Comparison of ENCODE assay signal across 7 mouse cellular contexts in genomic region chr15:80090741-80091120, GRCm38 (mm10). TPM values are rescaled to one million over a fixed set of nuclear protein-coding genes. Genes with fewer than 3 reads are reported as not detected.
DNase-seq lines count a peak whose midpoint lies in the region; ATAC-seq and TF ChIP-seq lines count a peak whose summit lies in the region.

No protein-coding gene starts in this region.

- TF ChIP-seq CTCF in left cerebral cortex, adult 2 months (IDR thresholded peaks at IDR 0.05), result no peak
- TF ChIP-seq CTCF in forebrain, postnatal 0 days (IDR thresholded peaks at IDR 0.05; ENCODE audit: low read depth), result no peak

- peaks cover 61% of the 10 kb centered on the region for H3K79me2 ChIP-seq in macrophage (ENCODE audit: inconsistent target)

- peak overlapping the region; percentile 99 for H3K27ac ChIP-seq in left cerebral cortex, adult 2 months
- H3K27ac ChIP-seq in forebrain, postnatal 0 days (ENCODE audit: low read depth, low read length), result peak overlapping the region; percentile 71; the same call in 1 of the 2 replicates
- H3K27ac ChIP-seq in macrophage, result peak overlapping the region; percentile 82

- H3K4me2 ChIP-seq in forebrain, postnatal 0 days (ENCODE audit: low read depth), result peak overlapping the region; percentile 84

- WGBS in forebrain, postnatal 0 days, result 2% methylated on average over 17 of the region's 17 CpGs
- WGBS in macrophage (ENCODE audit: missing documents), result 6% methylated on average over 17 of the region's 17 CpGs

- H3K9ac ChIP-seq in forebrain, postnatal 0 days, result peak overlapping the region; percentile 92

- H3K36me3 ChIP-seq in forebrain, postnatal 0 days (ENCODE audit: insufficient read depth), result no peaks in the 10 kb centered on the region
- no peaks in the 10 kb centered on the region for H3K36me3 ChIP-seq in macrophage (ENCODE audit: inconsistent target)

- H3K27me3 ChIP-seq in forebrain, postnatal 0 days (ENCODE audit: insufficient read depth, low read length), result no peaks in the 10 kb centered on the region

- no peaks in the 10 kb centered on the region for H3K9me3 ChIP-seq in forebrain, postnatal 0 days (ENCODE audit: low read length)

- ATAC-seq in forebrain, postnatal 0 days, result peak; percentile 44; the same call in 1 of the 2 replicates
- ATAC-seq in monocyte, adult 5-6 weeks (replicated peaks; ENCODE audit: insufficient number of reproducible peaks, low FRiP score, low TSS enrichment, poor library complexity, severe bottlenecking), result no peak

- H3K4me1 ChIP-seq in forebrain, postnatal 0 days (ENCODE audit: insufficient read depth), result peaks cover 13% of the 10 kb centered on the region

- peak overlapping the region; percentile 76 for H3K4me3 ChIP-seq in left cerebral cortex, adult 2 months
- H3K4me3 ChIP-seq in forebrain, postnatal 0 days (ENCODE audit: low read depth, low read length), result peak overlapping the region; percentile 88
- H3K4me3 ChIP-seq in macrophage (ENCODE audit: inconsistent target), result peak overlapping the region; percentile 68

- DNase-seq in left cerebral cortex, adult 2 months (ENCODE audit: extremely low spot score in 1 of 2, low spot score in 2 of 2), result no peak
- no peak for DNase-seq in left cerebral cortex, adult 8-10 months (ENCODE audit: low spot score in 2 of 2)
- DNase-seq in cerebellum, postnatal 10 days, result peak; percentile 73 to 74
- DNase-seq in forebrain, postnatal 0 days, result peak; percentile 62
- no peak for DNase-seq in frontal cortex, postnatal 25 days (ENCODE audit: low spot score in 2 of 2)

- intact Hi-C loops in left cerebral cortex, adult 2 months (cut with DNase I), result loop anchor here (1.0 kb wide), 1 partner anchor 138 kb away; no protein-coding TSS in a partner anchor

RNA-seq across cellular contexts. Expression of gene Syngr1, which starts 0.4 kb away (rescaled TPM):
- total RNA-seq in left cerebral cortex, adult 2 months (2021), result 100 to 1,000 TPM; 429 to 434 TPM
- total RNA-seq in left cerebral cortex, adult 8-10 months (2022), result 100 to 1,000 TPM; 430 to 460 (median 440) TPM
- total RNA-seq in forebrain, postnatal 0 days (2014; rRNA removed), result 113 and 127 TPM in 2 replicates
- 58.6 and 69.0 TPM in 2 replicates for polyA plus RNA-seq in forebrain, postnatal 0 days (2015; fragmentation: Nextera tagmentation; extraction: Ambion mirVana)
- 100 to 1,000 TPM in 11 of 26 experiments, 10 to 100 TPM in 14, 1 to 10 TPM in 1; 8.5 to 192 (median 76.8) TPM for total RNA-seq in macrophage (2018; cell fraction: chromatin; rRNA removed)
- total RNA-seq in macrophage (2018; cell fraction: cytosol; rRNA removed), result 100 to 1,000 TPM; 185 to 377 (median 258) TPM
- total RNA-seq in macrophage (2018; cell fraction: nucleus; rRNA removed), result 100 to 1,000 TPM in 19 of 26 experiments, 10 to 100 TPM in 7; 29.5 to 228 (median 114) TPM
- 139 to 428 TPM (median 314 TPM) in 3 replicates for polyA plus RNA-seq in macrophage (2018)
- not detected in 3 replicates for total RNA-seq in monocyte, adult 5-6 weeks (2017)

RNA-seq across cellular contexts. Expression of gene Rpl3, which starts 0.9 kb away (rescaled TPM):
- 100 to 1,000 TPM; 439 to 468 TPM for total RNA-seq in left cerebral cortex, adult 2 months (2021)
- total RNA-seq in left cerebral cortex, adult 8-10 months (2022), result 100 to 1,000 TPM; 506 to 560 (median 527) TPM
- 804 and 1,069 TPM in 2 replicates for total RNA-seq in forebrain, postnatal 0 days (2014; rRNA removed)
- 578 and 651 TPM in 2 replicates for polyA plus RNA-seq in forebrain, postnatal 0 days (2015; fragmentation: Nextera tagmentation; extraction: Ambion mirVana)
- total RNA-seq in macrophage (2018; cell fraction: chromatin; rRNA removed), result 100 to 1,000 TPM in 24 of 26 experiments, 10 to 100 TPM in 2; 70.8 to 495 (median 240) TPM
- total RNA-seq in macrophage (2018; cell fraction: cytosol; rRNA removed), result 100 to 1,000 TPM; 413 to 862 (median 571) TPM
- 100 to 1,000 TPM; 139 to 883 (median 221) TPM for total RNA-seq in macrophage (2018; cell fraction: nucleus; rRNA removed)
- polyA plus RNA-seq in macrophage (2018), result 633 to 940 TPM (median 770 TPM) in 3 replicates
- total RNA-seq in monocyte, adult 5-6 weeks (2017), result 1,359 to 1,501 TPM (median 1,441 TPM) in 3 replicates

RNA-seq across cellular contexts. Expression of gene Tab1, which starts 42.2 kb away (rescaled TPM):
- 10 to 100 TPM; 23.7 to 26.4 TPM for total RNA-seq in left cerebral cortex, adult 2 months (2021)
- total RNA-seq in left cerebral cortex, adult 8-10 months (2022), result 10 to 100 TPM; 24.4 to 30.0 (median 26.9) TPM
- 48.8 and 52.1 TPM in 2 replicates for total RNA-seq in forebrain, postnatal 0 days (2014; rRNA removed)
- polyA plus RNA-seq in forebrain, postnatal 0 days (2015; fragmentation: Nextera tagmentation; extraction: Ambion mirVana), result 21.6 and 25.7 TPM in 2 replicates
- 10 to 100 TPM in 21 of 26 experiments, 1 to 10 TPM in 5; 4.6 to 61.0 (median 34.9) TPM for total RNA-seq in macrophage (2018; cell fraction: chromatin; rRNA removed)
- total RNA-seq in macrophage (2018; cell fraction: cytosol; rRNA removed), result 10 to 100 TPM in 12 of 26 experiments, 1 to 10 TPM in 14; 1.2 to 15.4 (median 9.5) TPM
- 10 to 100 TPM in 18 of 26 experiments, 1 to 10 TPM in 8; 4.1 to 64.7 (median 23.5) TPM for total RNA-seq in macrophage (2018; cell fraction: nucleus; rRNA removed)
- 10.5 to 14.4 TPM (median 12.8 TPM) in 3 replicates for polyA plus RNA-seq in macrophage (2018)
- total RNA-seq in monocyte, adult 5-6 weeks (2017), result 11.6 to 17.4 TPM (median 12.4 TPM) in 3 replicates

Comparison
In these comparisons a context has a peak if more than half of its experiments do, and no peak if none do; other contexts are left out.
1. DNase-seq: peak in cerebellum, postnatal 10 days (2 of 2) and forebrain, postnatal 0 days (single experiment); none in left cerebral cortex, adult 2 months (0 of 2), left cerebral cortex, adult 8-10 months (0 of 2) and frontal cortex, postnatal 25 days (0 of 2).
2. RNA of gene Syngr1, which starts 0.4 kb away (total RNA-seq): 430 to 460 TPM in left cerebral cortex, adult 8-10 months, 429 to 434 TPM in left cerebral cortex, adult 2 months and 113 to 127 TPM in forebrain, postnatal 0 days; not detected in monocyte, adult 5-6 weeks; every median in the first group is over 100 times any median in the second.
3. Peak in every context shown above with its lines, with median percentiles within 50 percentile points of each other: H3K27ac ChIP-seq and H3K4me3 ChIP-seq.